Mouse (Mus musculus): Measurements from ENCODE around the gene Ube2e1. TPM values are rescaled to one million over a fixed set of nuclear protein-coding genes. Genes with fewer than 3 reads are reported as not detected.
A peak's percentile ranks its signal among the peaks of the same experiment; 100 is the strongest.
"Not testable (repeated sequence)": the region's sequence is repeated elsewhere in the genome, so short reads cannot be mapped to it uniquely, and the experiment has no call there.

The Ube2e1 gene
- polyA plus RNA-seq, 1 experiment from 2014 or later, result 74.9 TPM

- Histone ChIP-seq H3K27me3 (ENCODE audit: control insufficient read depth, insufficient read depth, low read length) (no peaks in the 10 kb centered on the region), H3K27ac (replicated peaks; ENCODE audit: low read depth, low read length) (no peak overlapping the region), H3K36me3 (ENCODE audit: control insufficient read depth, insufficient read depth, low read length) (peaks cover 3% of the 10 kb centered on the region), H3K9ac (ENCODE audit: low read length) (no peak overlapping the region), H3K9me3 (ENCODE audit: control insufficient read depth, low read length) (no peaks in the 10 kb centered on the region), H3K4me2 (ENCODE audit: low read depth, severe bottlenecking) (no peak overlapping the region), H3K4me3 (ENCODE audit: low read depth, low read length) (no peak overlapping the region), H3K4me1 (ENCODE audit: control insufficient read depth, insufficient read depth, low read length) (no peaks in the 10 kb centered on the region)
- DNase-seq (ENCODE audit: low spot score) (no peak), ATAC-seq (ENCODE audit: insufficient number of reproducible peaks, low FRiP score, low TSS enrichment, low read depth) (no peak)
- 88% methylated on average over 2 of the region's 2 CpGs for WGBS
These were observed 47.1 kb downstream of the Ube2e1 start for GRCm38 (mm10) chr14:18284581-18284980.

GRCm38 (mm10) chr14:18280375-18280774 is 51.3 kb downstream of the Ube2e1 start:
- Histone ChIP-seq H3K4me2 (ENCODE audit: low read depth, severe bottlenecking) (no peak overlapping the region), H3K27me3 (ENCODE audit: control insufficient read depth, insufficient read depth, low read length) (no peaks in the 10 kb centered on the region), H3K9me3 (ENCODE audit: control insufficient read depth, low read length) (no peaks in the 10 kb centered on the region), H3K4me1 (ENCODE audit: control insufficient read depth, insufficient read depth, low read length) (no peaks in the 10 kb centered on the region), H3K27ac (replicated peaks; ENCODE audit: low read depth, low read length) (no peak overlapping the region), H3K36me3 (ENCODE audit: control insufficient read depth, insufficient read depth, low read length) (peaks cover 6% of the 10 kb centered on the region), H3K9ac (ENCODE audit: low read length) (no peak overlapping the region), H3K4me3 (ENCODE audit: low read depth, low read length) (no peak overlapping the region)
- DNase-seq (ENCODE audit: low spot score), result no peak
- no peak for ATAC-seq (ENCODE audit: insufficient number of reproducible peaks, low FRiP score, low TSS enrichment, low read depth)
- 90% methylated on average over 5 of the region's 5 CpGs for WGBS

DNA sequence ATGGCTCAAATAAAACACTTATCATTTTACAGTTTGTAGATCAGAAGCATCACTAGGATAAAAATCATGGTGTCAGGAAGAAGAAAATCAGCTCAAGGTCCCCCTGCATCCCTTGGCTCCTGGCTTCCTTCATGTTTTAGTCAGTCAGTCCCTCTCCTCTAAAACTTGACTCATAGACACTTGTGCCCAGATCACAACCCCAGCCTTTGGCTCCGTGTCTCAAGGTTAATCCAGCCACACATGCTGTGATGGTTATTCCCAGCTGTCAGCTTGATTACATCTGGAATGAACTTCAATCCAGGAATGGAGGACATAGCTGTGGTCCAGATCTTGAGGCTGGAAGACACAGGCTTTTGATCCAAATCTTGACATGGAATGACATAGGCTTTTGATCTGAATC is 57.1 kb downstream of the Ube2e1 start:
- H3K4me3 ChIP-seq (ENCODE audit: low read depth, low read length), result no peak overlapping the region
- 71% methylated on average over 1 of the region's 1 CpGs for whole genome bisulfite sequencing
- H3K9ac ChIP-seq (ENCODE audit: low read length), result no peak overlapping the region
- no peaks in the 10 kb centered on the region for H3K9me3 ChIP-seq (ENCODE audit: control insufficient read depth, low read length)
- H3K27me3 ChIP-seq (ENCODE audit: control insufficient read depth, insufficient read depth, low read length), result no peaks in the 10 kb centered on the region
- H3K27ac ChIP-seq (replicated peaks; ENCODE audit: low read depth, low read length), result no peak overlapping the region
- no peak for ATAC-seq (ENCODE audit: insufficient number of reproducible peaks, low FRiP score, low TSS enrichment, low read depth)
- no peak overlapping the region for H3K4me2 ChIP-seq (ENCODE audit: low read depth, severe bottlenecking)
- DNase-seq (ENCODE audit: low spot score), result no peak
- peaks cover 3% of the 10 kb centered on the region; the same call in 1 of the 2 replicates for H3K36me3 ChIP-seq (ENCODE audit: control insufficient read depth, insufficient read depth, low read length)
- no peaks in the 10 kb centered on the region for H3K4me1 ChIP-seq (ENCODE audit: control insufficient read depth, insufficient read depth, low read length)

GRCm38 (mm10) chr14:18271666-18272065 is 60.0 kb downstream of the Ube2e1 start:
- H3K27ac ChIP-seq (replicated peaks; ENCODE audit: low read depth, low read length), result no peak overlapping the region
- no peak for ATAC-seq (ENCODE audit: insufficient number of reproducible peaks, low FRiP score, low TSS enrichment, low read depth)
- H3K4me2 ChIP-seq (ENCODE audit: low read depth, severe bottlenecking), result peak overlapping the region; percentile 62
- H3K4me3 ChIP-seq (ENCODE audit: low read depth, low read length), result peak overlapping the region; percentile 96
- no peaks in the 10 kb centered on the region for H3K4me1 ChIP-seq (ENCODE audit: control insufficient read depth, insufficient read depth, low read length)
- H3K27me3 ChIP-seq (ENCODE audit: control insufficient read depth, insufficient read depth, low read length), result no peaks in the 10 kb centered on the region
- no peak for DNase-seq (ENCODE audit: low spot score)
- H3K9me3 ChIP-seq (ENCODE audit: control insufficient read depth, low read length), result no peaks in the 10 kb centered on the region
- 11% methylated on average over 6 of the region's 7 CpGs for WGBS
- H3K9ac ChIP-seq (ENCODE audit: low read length), result no peak overlapping the region
- H3K36me3 ChIP-seq (ENCODE audit: control insufficient read depth, insufficient read depth, low read length), result peaks cover 6% of the 10 kb centered on the region

DNA sequence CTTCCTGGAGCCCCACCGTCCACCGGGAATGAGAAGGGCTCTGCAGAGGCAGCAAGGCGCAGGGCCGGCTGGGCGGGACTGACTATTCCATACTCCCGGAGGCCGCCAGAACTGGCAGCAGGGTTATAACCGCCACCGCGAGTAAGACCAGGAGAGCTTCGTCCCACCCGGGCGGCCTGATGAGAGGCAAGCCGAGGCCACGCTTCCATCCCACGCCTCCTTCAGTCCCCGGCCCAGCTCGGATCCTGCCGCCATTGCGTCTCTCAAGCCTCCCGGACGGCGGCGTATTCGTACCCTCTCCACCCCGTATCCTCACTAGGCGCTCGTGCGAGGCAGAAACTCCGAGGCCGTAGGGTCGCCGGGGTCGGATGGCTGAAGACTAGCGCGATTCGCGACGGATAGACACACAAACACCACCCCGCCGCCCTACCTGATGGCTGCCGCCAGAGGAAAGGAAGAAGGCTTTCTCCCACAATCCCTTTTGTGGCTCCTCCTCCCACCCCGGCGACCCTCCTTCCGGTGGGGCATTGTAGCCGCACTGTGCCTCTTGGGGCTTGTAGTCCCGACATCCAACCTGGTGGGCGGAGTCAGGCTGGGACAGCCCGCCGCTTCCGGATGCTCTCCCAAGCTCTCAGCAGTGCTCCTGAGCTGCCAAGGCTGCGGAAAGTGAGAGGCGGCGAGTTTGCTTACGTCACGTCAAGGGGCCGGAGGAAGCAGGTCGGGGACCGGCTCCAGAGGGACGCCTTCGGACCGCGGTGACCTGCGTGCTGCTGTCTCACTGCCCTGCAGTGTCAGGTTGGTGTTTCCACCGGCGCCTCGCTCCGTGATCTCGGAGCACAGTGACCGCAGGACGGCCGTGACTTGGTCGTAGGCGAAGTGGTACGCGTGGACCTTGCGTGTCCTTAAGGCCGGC is 60.9 kb downstream of the Ube2e1 start, which contains the start of the genes Nkiras1 and Rpl15:
TSS of gene Nkiras1 (plus strand) at position 608 of the 913 bp plus-strand sequence.
TSS of gene Rpl15 (minus strand) at position 863 of the 913 bp plus-strand sequence.
- DNase-seq (ENCODE audit: low spot score) (peak; percentile 99), ATAC-seq (ENCODE audit: insufficient number of reproducible peaks, low FRiP score, low TSS enrichment, low read depth) (peak; percentile 99)
- peak within 1 kb of the TSS; percentile 99 for H3K9ac ChIP-seq (ENCODE audit: low read length)
- no peaks in the 10 kb centered on the region for H3K27me3 ChIP-seq (ENCODE audit: control insufficient read depth, insufficient read depth, low read length)
- H3K4me1 ChIP-seq (ENCODE audit: control insufficient read depth, insufficient read depth, low read length), result no peaks in the 10 kb centered on the region
- peak within 1 kb of the TSS; percentile 72 for H3K27ac ChIP-seq (replicated peaks; ENCODE audit: low read depth, low read length)
- H3K9me3 ChIP-seq (ENCODE audit: control insufficient read depth, low read length), result no peaks in the 10 kb centered on the region
- peak within 1 kb of the TSS; percentile 66 for H3K4me2 ChIP-seq (ENCODE audit: low read depth, severe bottlenecking)
- peaks cover 6% of the 10 kb centered on the region for H3K36me3 ChIP-seq (ENCODE audit: control insufficient read depth, insufficient read depth, low read length)
- WGBS, result under 1% methylated on average over 78 of the region's 78 CpGs
- peak within 1 kb of the TSS; percentile 96 for H3K4me3 ChIP-seq (ENCODE audit: low read depth, low read length)

DNA sequence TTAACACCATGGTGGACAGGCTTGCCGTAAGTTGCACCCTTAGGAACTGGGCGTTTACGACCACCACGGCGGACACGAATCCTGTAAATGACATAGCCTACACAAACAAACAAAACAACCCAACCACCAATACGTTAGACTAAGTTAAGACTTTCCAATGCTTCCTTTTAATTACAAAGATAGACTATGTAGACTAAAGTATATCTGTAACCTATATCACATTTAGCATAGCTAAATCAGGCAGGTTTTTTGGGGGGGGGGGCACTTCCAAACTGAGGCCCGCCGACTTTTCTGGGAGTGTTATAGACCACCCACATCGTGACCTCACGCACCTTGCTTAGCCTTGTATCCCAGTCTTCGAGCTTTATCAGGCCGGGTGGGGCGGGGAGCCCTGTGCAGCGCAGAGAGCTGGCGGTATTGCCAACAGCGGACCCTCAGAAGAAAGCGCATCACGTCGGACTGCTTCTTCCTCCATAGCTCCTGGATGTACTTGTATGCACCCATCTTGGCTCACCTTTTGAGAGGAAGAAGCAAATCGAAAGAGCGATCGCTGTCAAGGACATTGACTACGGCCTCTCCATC is 61.6 kb downstream of the Ube2e1 start:
- not testable (repeated sequence) for H3K4me1 ChIP-seq (ENCODE audit: control insufficient read depth, insufficient read depth, low read length); H3K27me3 ChIP-seq (ENCODE audit: control insufficient read depth, insufficient read depth, low read length); H3K36me3 ChIP-seq (ENCODE audit: control insufficient read depth, insufficient read depth, low read length); H3K9me3 ChIP-seq (ENCODE audit: control insufficient read depth, low read length); DNase-seq (ENCODE audit: low spot score)
- Histone ChIP-seq H3K4me3 (ENCODE audit: low read depth, low read length) (peak overlapping the region; percentile 96), H3K4me2 (ENCODE audit: low read depth, severe bottlenecking) (peak overlapping the region; percentile 66), H3K9ac (ENCODE audit: low read length) (peak overlapping the region; percentile 99), H3K27ac (replicated peaks; ENCODE audit: low read depth, low read length) (peak overlapping the region; percentile 72)
- ATAC-seq (ENCODE audit: insufficient number of reproducible peaks, low FRiP score, low TSS enrichment, low read depth), result peak; percentile 4; the same call in 1 of the 2 replicates
- WGBS, result under 1% methylated on average over 21 of the region's 24 CpGs

- no peak overlapping the region for H3K9ac ChIP-seq (ENCODE audit: low read length)
- H3K4me1 ChIP-seq (ENCODE audit: control insufficient read depth, insufficient read depth, low read length), result no peaks in the 10 kb centered on the region
- H3K27me3 ChIP-seq (ENCODE audit: control insufficient read depth, insufficient read depth, low read length), result no peaks in the 10 kb centered on the region
- H3K4me3 ChIP-seq (ENCODE audit: low read depth, low read length), result no peak overlapping the region
- WGBS, result 77% methylated on average over 4 of the region's 4 CpGs
- H3K9me3 ChIP-seq (ENCODE audit: control insufficient read depth, low read length), result no peaks in the 10 kb centered on the region
- H3K36me3 ChIP-seq (ENCODE audit: control insufficient read depth, insufficient read depth, low read length), result peaks cover 6% of the 10 kb centered on the region
- ATAC-seq (ENCODE audit: insufficient number of reproducible peaks, low FRiP score, low TSS enrichment, low read depth) (no peak), DNase-seq (ENCODE audit: low spot score) (no peak)
- H3K27ac ChIP-seq (replicated peaks; ENCODE audit: low read depth, low read length), result no peak overlapping the region
- H3K4me2 ChIP-seq (ENCODE audit: low read depth, severe bottlenecking), result no peak overlapping the region
These were observed 68.2 kb downstream of the Ube2e1 start for GRCm38 (mm10) chr14:18263427-18263826.

- H3K4me2 ChIP-seq (ENCODE audit: low read depth, severe bottlenecking), result no peak overlapping the region
- H3K36me3 ChIP-seq (ENCODE audit: control insufficient read depth, insufficient read depth, low read length), result no peaks in the 10 kb centered on the region
- ATAC-seq (ENCODE audit: insufficient number of reproducible peaks, low FRiP score, low TSS enrichment, low read depth) (no peak), DNase-seq (ENCODE audit: low spot score) (no peak)
- no peaks in the 10 kb centered on the region for H3K4me1 ChIP-seq (ENCODE audit: control insufficient read depth, insufficient read depth, low read length)
- H3K9ac ChIP-seq (ENCODE audit: low read length), result no peak overlapping the region
- no peaks in the 10 kb centered on the region for H3K9me3 ChIP-seq (ENCODE audit: control insufficient read depth, low read length)
- H3K27me3 ChIP-seq (ENCODE audit: control insufficient read depth, insufficient read depth, low read length), result no peaks in the 10 kb centered on the region
- no peak overlapping the region for H3K27ac ChIP-seq (replicated peaks; ENCODE audit: low read depth, low read length)
- 81% methylated on average over 3 of the region's 3 CpGs for WGBS
- no peak overlapping the region for H3K4me3 ChIP-seq (ENCODE audit: low read depth, low read length)
These were observed 70.5 kb downstream of the Ube2e1 start for GRCm38 (mm10) chr14:18261203-18261602.

All from limb, embryonic 11.5 days (tissue).